Mouse (Mus musculus): Measurements from ENCODE around the gene Lrtm1. TPM values are rescaled to one million over a fixed set of nuclear protein-coding genes. Genes with fewer than 3 reads are reported as not detected.

Gene Lrtm1
- not detected in 2 replicates for polyA plus RNA-seq (2012; rRNA removed)

DNA sequence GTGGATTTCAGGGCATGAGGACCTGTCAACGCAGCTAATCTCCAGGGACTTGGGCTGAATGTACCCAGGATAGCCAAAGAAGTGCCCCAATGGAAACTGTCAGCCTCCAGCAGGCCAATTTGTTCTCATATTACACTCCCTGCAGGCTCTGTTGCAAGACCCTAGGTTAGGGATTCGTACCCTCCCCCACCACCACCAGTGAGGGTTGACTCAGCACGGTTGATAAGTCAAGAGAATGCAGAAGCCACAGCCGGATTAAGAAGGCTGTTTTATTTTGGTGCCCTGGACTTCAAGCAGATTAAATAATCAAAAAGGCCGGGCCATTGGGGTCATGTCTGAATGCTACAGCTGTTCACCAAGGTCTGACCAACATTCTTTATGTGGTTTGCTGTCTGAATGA lies at the start of gene Lrtm1:
Gene Lrtm1, plus strand, starts transcription at position 326 of the 400 bp plus-strand sequence.
- WGBS, result 43% methylated on average over 5 of the region's 5 CpGs
- H3K27me3 ChIP-seq (ENCODE audit: control insufficient read depth, insufficient read depth, low read length), result no peaks in the 10 kb centered on the region
- TF ChIP-seq POLR2A (IDR thresholded peaks at IDR 0.05; ENCODE audit: low read depth, low read length) (no peak), CTCF (IDR thresholded peaks at IDR 0.05; ENCODE audit: extremely low read depth, insufficient read length, insufficient replicate concordance, low read depth, low read length) (no peak)
- H3K4me1 ChIP-seq (ENCODE audit: control insufficient read depth, insufficient read depth, insufficient read length, low read length), result no peaks in the 10 kb centered on the region
- no peak within 1 kb of the TSS for H3K4me3 ChIP-seq (ENCODE audit: low read depth, low read length)
- H3K36me3 ChIP-seq (ENCODE audit: control insufficient read depth, insufficient read depth, low read length), result no peaks in the 10 kb centered on the region
- no peak within 1 kb of the TSS for H3K27ac ChIP-seq (ENCODE audit: insufficient read depth, low read depth, low read length)

- no peak for TF ChIP-seq CTCF (IDR thresholded peaks at IDR 0.05; ENCODE audit: extremely low read depth, insufficient read length, insufficient replicate concordance, low read depth, low read length)
- TF ChIP-seq POLR2A (IDR thresholded peaks at IDR 0.05; ENCODE audit: low read depth, low read length), result no peak
- 77% methylated on average over 4 of the region's 4 CpGs for WGBS
- H3K4me3 ChIP-seq (ENCODE audit: low read depth, low read length), result no peak overlapping the region
- no peaks in the 10 kb centered on the region for H3K4me1 ChIP-seq (ENCODE audit: control insufficient read depth, insufficient read depth, insufficient read length, low read length)
- no peak overlapping the region for H3K27ac ChIP-seq (ENCODE audit: insufficient read depth, low read depth, low read length)
- H3K27me3 ChIP-seq (ENCODE audit: control insufficient read depth, insufficient read depth, low read length), result no peaks in the 10 kb centered on the region
- no peaks in the 10 kb centered on the region for H3K36me3 ChIP-seq (ENCODE audit: control insufficient read depth, insufficient read depth, low read length)
Observed at GRCm38 (mm10) chr14:28969247-28969646, 48.8 kb upstream of the Lrtm1 start.

GRCm38 (mm10) chr14:28972620-28973019 lies 45.4 kb upstream of the Lrtm1 start:
- Histone ChIP-seq H3K4me1 (ENCODE audit: control insufficient read depth, insufficient read depth, insufficient read length, low read length) (no peaks in the 10 kb centered on the region), H3K27me3 (ENCODE audit: control insufficient read depth, insufficient read depth, low read length) (no peaks in the 10 kb centered on the region), H3K4me3 (ENCODE audit: low read depth, low read length) (no peak overlapping the region), H3K27ac (ENCODE audit: insufficient read depth, low read depth, low read length) (no peak overlapping the region), H3K36me3 (ENCODE audit: control insufficient read depth, insufficient read depth, low read length) (no peaks in the 10 kb centered on the region)
- TF ChIP-seq POLR2A (IDR thresholded peaks at IDR 0.05; ENCODE audit: low read depth, low read length) (no peak), CTCF (IDR thresholded peaks at IDR 0.05; ENCODE audit: extremely low read depth, insufficient read length, insufficient replicate concordance, low read depth, low read length) (no peak)
- 58% methylated on average over 5 of the region's 5 CpGs for WGBS

GRCm38 (mm10) chr14:28979230-28979629 lies 38.8 kb upstream of the Lrtm1 start:
- no peaks in the 10 kb centered on the region for H3K4me1 ChIP-seq (ENCODE audit: control insufficient read depth, insufficient read depth, insufficient read length, low read length)
- no peaks in the 10 kb centered on the region for H3K36me3 ChIP-seq (ENCODE audit: control insufficient read depth, insufficient read depth, low read length)
- H3K4me3 ChIP-seq (ENCODE audit: low read depth, low read length), result no peak overlapping the region
- no peak for TF ChIP-seq CTCF (IDR thresholded peaks at IDR 0.05; ENCODE audit: extremely low read depth, insufficient read length, insufficient replicate concordance, low read depth, low read length)
- no peak for TF ChIP-seq POLR2A (IDR thresholded peaks at IDR 0.05; ENCODE audit: low read depth, low read length)
- WGBS, result 86% methylated on average over 2 of the region's 2 CpGs
- H3K27me3 ChIP-seq (ENCODE audit: control insufficient read depth, insufficient read depth, low read length), result no peaks in the 10 kb centered on the region
- no peak overlapping the region for H3K27ac ChIP-seq (ENCODE audit: insufficient read depth, low read depth, low read length)

GRCm38 (mm10) chr14:28980482-28980881 lies 37.5 kb upstream of the Lrtm1 start:
- TF ChIP-seq POLR2A (IDR thresholded peaks at IDR 0.05; ENCODE audit: low read depth, low read length) (no peak), CTCF (IDR thresholded peaks at IDR 0.05; ENCODE audit: extremely low read depth, insufficient read length, insufficient replicate concordance, low read depth, low read length) (no peak)
- 34% methylated on average over 3 of the region's 3 CpGs for WGBS
- H3K4me1 ChIP-seq (ENCODE audit: control insufficient read depth, insufficient read depth, insufficient read length, low read length), result no peaks in the 10 kb centered on the region
- no peaks in the 10 kb centered on the region for H3K27me3 ChIP-seq (ENCODE audit: control insufficient read depth, insufficient read depth, low read length)
- H3K4me3 ChIP-seq (ENCODE audit: low read depth, low read length), result no peak overlapping the region
- no peaks in the 10 kb centered on the region for H3K36me3 ChIP-seq (ENCODE audit: control insufficient read depth, insufficient read depth, low read length)
- no peak overlapping the region for H3K27ac ChIP-seq (ENCODE audit: insufficient read depth, low read depth, low read length)

DNA sequence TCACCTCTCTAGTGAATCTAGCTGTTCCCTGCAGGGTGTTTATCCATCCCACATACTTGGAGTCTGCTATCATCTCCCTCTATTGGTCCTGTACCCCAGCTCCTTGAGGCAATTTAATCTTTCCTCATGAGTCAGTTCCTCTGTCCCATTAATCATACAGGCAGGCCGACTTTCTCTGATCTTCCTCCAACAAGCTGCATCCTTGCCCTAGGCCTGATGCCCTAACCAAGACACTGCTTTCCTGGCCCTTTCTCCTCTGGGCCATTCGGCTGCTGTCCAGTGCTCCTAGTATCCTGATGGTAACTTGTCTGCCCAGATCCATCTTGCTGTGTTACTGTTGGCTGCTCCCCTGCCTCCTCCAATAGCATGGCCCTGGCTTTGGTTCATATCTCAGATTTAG lies 33.7 kb upstream of the Lrtm1 start:
- Histone ChIP-seq H3K27ac (ENCODE audit: insufficient read depth, low read depth, low read length) (no peak overlapping the region), H3K27me3 (ENCODE audit: control insufficient read depth, insufficient read depth, low read length) (no peaks in the 10 kb centered on the region), H3K36me3 (ENCODE audit: control insufficient read depth, insufficient read depth, low read length) (no peaks in the 10 kb centered on the region), H3K4me3 (ENCODE audit: low read depth, low read length) (no peak overlapping the region), H3K4me1 (ENCODE audit: control insufficient read depth, insufficient read depth, insufficient read length, low read length) (no peaks in the 10 kb centered on the region)
- TF ChIP-seq POLR2A (IDR thresholded peaks at IDR 0.05; ENCODE audit: low read depth, low read length) (no peak), CTCF (IDR thresholded peaks at IDR 0.05; ENCODE audit: extremely low read depth, insufficient read length, insufficient replicate concordance, low read depth, low read length) (no peak)
- WGBS, result 75% methylated on average over 2 of the region's 2 CpGs

- WGBS, result 77% methylated on average over 7 of the region's 7 CpGs
- TF ChIP-seq POLR2A (IDR thresholded peaks at IDR 0.05; ENCODE audit: low read depth, low read length) (no peak), CTCF (IDR thresholded peaks at IDR 0.05; ENCODE audit: extremely low read depth, insufficient read length, insufficient replicate concordance, low read depth, low read length) (no peak)
- H3K36me3 ChIP-seq (ENCODE audit: control insufficient read depth, insufficient read depth, low read length), result no peaks in the 10 kb centered on the region
Observed at GRCm38 (mm10) chr14:28988211-28988900, 29.7 kb upstream of the Lrtm1 start.

More at GRCm38 (mm10) chr14:28988211-28988900, 29.7 kb upstream of the Lrtm1 start:
- Histone ChIP-seq H3K4me3 (ENCODE audit: low read depth, low read length) (no peak overlapping the region), H3K27me3 (ENCODE audit: control insufficient read depth, insufficient read depth, low read length) (no peaks in the 10 kb centered on the region), H3K4me1 (ENCODE audit: control insufficient read depth, insufficient read depth, insufficient read length, low read length) (no peaks in the 10 kb centered on the region), H3K27ac (ENCODE audit: insufficient read depth, low read depth, low read length) (no peak overlapping the region)
